Mouse (Mus musculus): ENCODE measurements around the gene Ramp2. TPM values are rescaled to one million over a fixed set of nuclear protein-coding genes. Genes with fewer than 3 reads are reported as not detected.
A peak's percentile ranks its signal among the peaks of the same experiment; 100 is the strongest.

Ramp2 gene
- polyA plus RNA-seq, 1 experiment from 2014 or later: 62.3 TPM

GRCm38 (mm10) chr11:101260826-101261380 lies 15.1 kb downstream of the Ramp2 start:
- Histone ChIP-seq H3K36me3 (ENCODE audit: control insufficient read depth, insufficient read depth, low read length) (peaks cover 2% of the 10 kb centered on the region; the same call in 1 of the 2 replicates), H3K4me2 (replicated peaks; ENCODE audit: low read depth) (peak overlapping the region; percentile 69), H3K4me1 (replicated peaks; ENCODE audit: control insufficient read depth, insufficient read depth) (no peaks in the 10 kb centered on the region; the same call in 1 of the 2 replicates), H3K4me3 (ENCODE audit: low read depth, low read length) (peak overlapping the region; percentile 65), H3K9ac (ENCODE audit: low read length) (peak overlapping the region; percentile 83), H3K9me3 (ENCODE audit: control insufficient read depth, low read length) (no peaks in the 10 kb centered on the region), H3K27ac (replicated peaks) (peak overlapping the region; percentile 83), H3K27me3 (ENCODE audit: control insufficient read depth, insufficient read depth, low read length) (no peaks in the 10 kb centered on the region)
- ATAC-seq (ENCODE audit: low FRiP score, low TSS enrichment) (no peak), DNase-seq (ENCODE audit: low spot score) (no peak)
- WGBS: 1% methylated on average over 30 of the region's 30 CpGs
- TF ChIP-seq EP300 (optimal IDR thresholded peaks at IDR 0.05): no peak
- TF ChIP-seq CTCF (IDR thresholded peaks at IDR 0.05; ENCODE audit: low read depth): no peak

GRCm38 (mm10) chr11:101262272-101262967 lies 16.6 kb downstream of the Ramp2 start:
- peak overlapping the region; percentile 65 for H3K4me3 ChIP-seq (ENCODE audit: low read depth, low read length)
- H3K9ac ChIP-seq (ENCODE audit: low read length): peak overlapping the region; percentile 23
- WGBS: 11% methylated on average over 24 of the region's 24 CpGs
- DNase-seq (ENCODE audit: low spot score) (peak; percentile 70), ATAC-seq (ENCODE audit: low FRiP score, low TSS enrichment) (0 out of 2 replicates have a peak, but pooled peaks have one; percentile 21)
- no peaks in the 10 kb centered on the region; the same call in 1 of the 2 replicates for H3K4me1 ChIP-seq (replicated peaks; ENCODE audit: control insufficient read depth, insufficient read depth)
- no peaks in the 10 kb centered on the region for H3K9me3 ChIP-seq (ENCODE audit: control insufficient read depth, low read length)
- H3K4me2 ChIP-seq (replicated peaks; ENCODE audit: low read depth): peak overlapping the region; percentile 69
- TF ChIP-seq EP300 (optimal IDR thresholded peaks at IDR 0.05) (no peak), CTCF (IDR thresholded peaks at IDR 0.05; ENCODE audit: low read depth) (peak; percentile 43)
- H3K36me3 ChIP-seq (ENCODE audit: control insufficient read depth, insufficient read depth, low read length): peaks cover 2% of the 10 kb centered on the region; the same call in 1 of the 2 replicates
- H3K27me3 ChIP-seq (ENCODE audit: control insufficient read depth, insufficient read depth, low read length): no peaks in the 10 kb centered on the region
- no peak overlapping the region; the same call in 1 of the 2 replicates for H3K27ac ChIP-seq (replicated peaks)

- Histone ChIP-seq H3K27me3 (ENCODE audit: control insufficient read depth, insufficient read depth, low read length) (no peaks in the 10 kb centered on the region), H3K9ac (ENCODE audit: low read length) (no peak overlapping the region), H3K9me3 (ENCODE audit: control insufficient read depth, low read length) (no peaks in the 10 kb centered on the region), H3K4me2 (replicated peaks; ENCODE audit: low read depth) (no peak overlapping the region), H3K4me3 (ENCODE audit: low read depth, low read length) (no peak overlapping the region), H3K36me3 (ENCODE audit: control insufficient read depth, insufficient read depth, low read length) (no peaks in the 10 kb centered on the region), H3K27ac (replicated peaks) (no peak overlapping the region), H3K4me1 (replicated peaks; ENCODE audit: control insufficient read depth, insufficient read depth) (no peaks in the 10 kb centered on the region)
- ATAC-seq (ENCODE audit: low FRiP score, low TSS enrichment): no peak
- no peak for TF ChIP-seq CTCF (IDR thresholded peaks at IDR 0.05; ENCODE audit: low read depth)
- TF ChIP-seq EP300 (optimal IDR thresholded peaks at IDR 0.05): no peak
- WGBS: 44% methylated on average over 32 of the region's 32 CpGs
- no peak for DNase-seq (ENCODE audit: low spot score)
These were observed 17.5 kb downstream of the Ramp2 start for GRCm38 (mm10) chr11:101263138-101263988.

- ATAC-seq (ENCODE audit: low FRiP score, low TSS enrichment) (no peak), DNase-seq (ENCODE audit: low spot score) (no peak)
- Histone ChIP-seq H3K36me3 (ENCODE audit: control insufficient read depth, insufficient read depth, low read length) (no peaks in the 10 kb centered on the region), H3K9ac (ENCODE audit: low read length) (no peak overlapping the region), H3K4me2 (replicated peaks; ENCODE audit: low read depth) (no peak overlapping the region), H3K27ac (replicated peaks) (no peak overlapping the region), H3K4me3 (ENCODE audit: low read depth, low read length) (no peak overlapping the region), H3K9me3 (ENCODE audit: control insufficient read depth, low read length) (no peaks in the 10 kb centered on the region), H3K27me3 (ENCODE audit: control insufficient read depth, insufficient read depth, low read length) (no peaks in the 10 kb centered on the region), H3K4me1 (replicated peaks; ENCODE audit: control insufficient read depth, insufficient read depth) (no peaks in the 10 kb centered on the region)
- 54% methylated on average over 3 of the region's 3 CpGs for WGBS
- no peak for TF ChIP-seq CTCF (IDR thresholded peaks at IDR 0.05; ENCODE audit: low read depth)
- no peak for TF ChIP-seq EP300 (optimal IDR thresholded peaks at IDR 0.05)
These were observed 18.1 kb downstream of the Ramp2 start for GRCm38 (mm10) chr11:101263989-101264280.

- Histone ChIP-seq H3K27me3 (ENCODE audit: control insufficient read depth, insufficient read depth, low read length) (no peaks in the 10 kb centered on the region), H3K4me1 (replicated peaks; ENCODE audit: control insufficient read depth, insufficient read depth) (no peaks in the 10 kb centered on the region), H3K4me2 (replicated peaks; ENCODE audit: low read depth) (peak overlapping the region; percentile 37), H3K9me3 (ENCODE audit: control insufficient read depth, low read length) (no peaks in the 10 kb centered on the region), H3K4me3 (ENCODE audit: low read depth, low read length) (peak overlapping the region; percentile 6; the same call in 1 of the 2 replicates), H3K9ac (ENCODE audit: low read length) (peak overlapping the region; percentile 47), H3K36me3 (ENCODE audit: control insufficient read depth, insufficient read depth, low read length) (no peaks in the 10 kb centered on the region), H3K27ac (replicated peaks) (no peak overlapping the region)
- no peak for TF ChIP-seq CTCF (IDR thresholded peaks at IDR 0.05; ENCODE audit: low read depth)
- no peak for TF ChIP-seq EP300 (optimal IDR thresholded peaks at IDR 0.05)
- DNase-seq (ENCODE audit: low spot score) (no peak), ATAC-seq (ENCODE audit: low FRiP score, low TSS enrichment) (no peak)
- WGBS: 39% methylated on average over 31 of the region's 31 CpGs
These were observed 19.2 kb downstream of the Ramp2 start for GRCm38 (mm10) chr11:101264954-101265471.

All from stomach, postnatal 0 days (tissue).